Mouse (Mus musculus): Measurements from ENCODE around the gene Cemip2.

Cemip2 gene

DNA sequence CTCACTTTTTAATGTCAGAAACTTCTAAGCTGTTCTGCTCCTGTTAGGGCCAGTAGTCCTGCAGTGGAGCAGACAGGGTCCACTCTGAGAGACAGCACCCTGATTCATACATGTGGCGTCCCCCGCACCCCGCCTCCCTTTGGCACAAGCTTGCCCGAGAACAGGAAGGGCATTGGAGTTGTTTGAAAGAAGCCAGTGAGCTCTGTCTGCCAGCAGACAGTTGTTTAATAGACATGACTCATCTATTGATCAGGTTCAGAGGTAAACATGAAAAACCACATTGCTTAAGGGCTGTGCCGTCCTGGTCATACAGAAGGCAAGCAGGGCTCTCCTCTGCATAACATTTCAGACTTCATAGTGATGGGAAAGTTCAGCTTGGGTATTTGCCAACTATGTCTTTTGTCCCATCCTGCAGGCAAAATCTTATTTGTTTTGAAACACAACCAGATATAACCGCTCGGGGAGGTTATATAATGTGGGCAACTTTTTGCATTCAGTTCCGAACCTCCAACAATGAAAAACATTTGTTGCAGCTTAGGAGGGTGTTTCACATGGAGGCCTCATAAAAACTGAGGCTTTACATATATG lies 36.4 kb downstream of the Cemip2 start:
- no peak for DNase-seq (ENCODE audit: low read depth)

DNA sequence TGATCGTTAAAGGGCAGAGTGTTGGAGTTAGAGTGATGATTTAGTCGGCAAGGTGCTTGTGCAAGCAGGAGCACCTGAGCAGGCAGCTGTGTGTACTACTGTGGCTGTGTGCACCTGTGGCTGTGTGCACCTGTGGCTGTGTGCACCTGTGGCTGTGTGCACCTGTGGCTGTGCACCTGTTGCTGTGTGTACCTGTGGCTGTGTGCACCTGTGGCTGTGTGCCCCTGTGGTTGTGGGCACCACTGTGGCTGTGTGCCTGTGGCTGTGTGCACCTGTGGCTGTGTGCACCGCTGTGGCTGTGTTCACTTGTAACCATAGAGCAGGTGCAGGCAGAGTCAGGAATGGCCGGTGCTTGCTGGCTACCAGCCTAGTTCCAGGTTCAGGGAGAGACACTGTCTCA lies 38.1 kb downstream of the Cemip2 start:
- no peak for DNase-seq (ENCODE audit: low read depth)

DNA sequence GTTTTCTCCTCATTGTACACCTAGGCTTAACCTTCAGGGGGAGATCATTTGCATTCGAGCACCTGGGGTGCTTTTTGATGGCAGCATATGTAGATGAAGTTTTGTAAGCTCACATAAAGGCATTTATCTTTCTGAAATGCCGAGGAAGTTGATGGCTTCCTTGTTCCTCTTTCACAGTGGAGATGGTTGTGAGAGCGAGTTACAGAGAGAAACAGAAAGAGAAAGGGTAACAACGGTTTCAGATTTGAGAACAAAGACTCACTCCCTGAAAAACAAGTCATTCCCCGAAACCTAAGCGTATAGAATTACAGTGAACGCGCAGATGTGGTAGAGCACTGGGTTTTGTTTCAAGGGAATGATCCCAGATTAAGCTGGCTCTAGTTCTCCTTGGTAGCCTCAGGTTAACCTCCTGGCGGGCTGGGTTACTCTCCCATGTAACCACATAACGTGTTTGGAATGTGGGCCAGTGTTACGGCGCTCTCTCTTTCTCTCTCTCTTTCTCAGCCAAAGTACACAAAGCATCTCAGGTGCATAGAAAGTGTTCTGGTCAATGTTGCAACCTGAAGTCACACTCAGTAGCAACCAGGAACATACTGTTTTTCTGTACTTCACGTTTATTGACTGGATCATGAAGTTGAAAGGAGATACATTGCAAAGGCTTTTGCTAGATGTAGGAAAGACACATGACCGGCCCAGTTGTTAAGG lies 40.0 kb downstream of the Cemip2 start:
- DNase-seq (ENCODE audit: low read depth), result no peak

DNA sequence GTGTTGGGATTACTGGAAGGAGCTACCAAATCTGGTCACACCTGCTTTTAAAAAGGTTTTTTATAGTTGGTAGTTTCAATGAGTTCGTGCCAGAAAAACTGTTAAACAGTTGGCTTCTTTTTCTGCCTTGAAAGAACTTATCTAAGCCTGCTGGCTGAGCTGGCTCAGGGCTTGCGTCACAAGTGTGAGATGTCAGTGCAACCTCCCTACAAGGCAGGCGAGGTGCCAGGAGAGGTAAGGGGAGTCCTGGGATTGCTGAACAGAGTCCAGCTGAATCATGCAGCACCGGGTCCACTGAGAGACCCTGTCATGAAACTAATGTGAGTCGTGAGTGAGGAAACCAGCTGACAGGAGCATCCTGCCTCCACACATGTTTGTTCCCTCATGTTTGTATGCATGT lies 41.4 kb downstream of the Cemip2 start:
- no peak for DNase-seq (ENCODE audit: low read depth)

DNA sequence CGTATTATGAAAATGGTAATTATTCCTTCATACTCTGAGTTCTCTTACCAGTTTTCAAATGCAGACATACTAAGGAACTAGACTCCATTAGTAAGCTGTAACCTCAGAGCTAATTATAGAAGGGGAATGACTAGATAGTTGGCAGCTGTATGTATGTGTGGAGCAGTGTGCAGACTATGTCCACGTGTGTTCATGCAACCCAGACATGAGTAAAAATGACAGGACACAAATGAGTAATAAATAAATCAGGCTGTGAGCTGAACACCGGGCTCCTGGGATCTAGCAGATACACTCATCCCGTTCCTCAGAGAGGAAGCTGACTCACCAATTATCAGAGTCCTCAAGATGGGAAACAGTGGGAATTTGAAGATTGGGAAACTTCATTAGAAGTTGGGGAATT lies 42.0 kb downstream of the Cemip2 start:
- no peak for DNase-seq (ENCODE audit: low read depth)

DNA sequence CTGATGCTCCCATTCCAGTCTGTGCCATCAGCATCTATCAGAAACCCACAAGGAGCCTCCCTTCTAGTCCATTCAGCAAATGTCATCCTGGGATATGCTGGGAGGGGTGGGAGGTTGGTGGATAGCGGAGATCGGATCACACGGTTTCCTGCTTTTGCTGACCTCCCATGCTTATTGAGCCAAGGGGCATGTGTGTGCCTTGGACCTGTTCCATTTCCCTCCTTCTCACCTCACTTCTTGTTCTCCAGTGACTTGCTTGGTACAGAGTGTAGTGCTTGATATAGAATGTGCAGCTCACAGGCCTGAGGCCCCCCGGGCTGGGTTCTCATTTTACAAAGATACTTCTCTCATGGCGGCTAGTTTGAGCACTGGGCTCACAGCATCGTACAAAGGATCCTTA lies 43.7 kb downstream of the Cemip2 start:
- DNase-seq (ENCODE audit: low read depth), result no peak

DNA sequence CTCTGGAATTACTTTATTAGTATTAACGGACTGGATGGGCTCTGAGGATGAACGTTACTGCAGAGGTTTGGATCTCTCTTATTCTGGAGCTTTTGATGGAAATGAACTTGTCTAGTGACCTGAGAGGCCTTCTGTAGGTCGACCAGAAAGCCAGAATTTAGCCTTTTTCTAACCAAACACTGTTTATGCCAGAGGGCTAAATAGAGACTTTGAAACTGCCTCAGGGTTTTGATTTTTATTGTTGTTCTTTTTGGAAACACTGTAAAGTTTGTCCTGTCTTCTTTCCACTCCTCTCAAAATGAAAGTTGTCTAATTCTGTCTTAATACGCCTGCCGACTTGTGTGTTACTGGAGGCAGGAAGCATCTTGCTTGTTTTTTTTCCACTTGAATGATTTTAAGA lies 46.0 kb downstream of the Cemip2 start:
- DNase-seq (ENCODE audit: low read depth), result no peak

DNA sequence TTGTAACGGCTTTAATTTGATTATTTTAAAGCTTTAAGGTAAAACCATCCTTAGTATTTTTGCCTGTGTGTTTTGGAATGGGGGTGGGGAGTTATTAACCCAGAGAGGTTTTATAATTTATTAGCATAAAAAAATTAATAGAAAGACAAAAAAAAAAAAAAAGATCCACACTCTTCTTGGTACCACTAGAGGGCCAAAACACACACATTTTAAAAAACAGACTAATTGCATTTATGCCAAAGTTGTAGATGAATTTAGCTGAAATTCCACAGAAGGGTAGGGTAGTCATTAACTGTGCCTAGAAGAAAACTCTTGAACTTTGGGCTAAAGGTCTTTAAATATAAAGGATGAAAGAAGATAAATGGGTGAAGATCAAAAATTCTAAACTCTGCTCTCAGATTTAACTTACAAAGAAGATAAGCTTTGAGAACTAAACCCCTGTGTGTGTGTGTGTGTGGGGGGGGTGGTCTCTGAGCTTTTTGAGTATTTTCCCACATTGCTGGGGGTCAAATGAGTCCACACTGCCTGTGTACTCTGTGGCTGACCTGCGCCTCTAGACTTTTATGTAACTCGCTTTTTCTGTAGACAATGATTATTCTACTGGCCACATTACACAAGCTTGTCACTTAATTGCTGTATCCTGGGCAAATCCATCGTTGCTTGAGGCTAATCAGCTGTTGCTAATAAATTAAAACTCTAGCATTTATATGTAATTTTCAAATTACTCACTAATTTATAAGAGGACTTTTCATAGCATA lies 47.2 kb downstream of the Cemip2 start:
- DNase-seq (ENCODE audit: low read depth), result no peak

DNA sequence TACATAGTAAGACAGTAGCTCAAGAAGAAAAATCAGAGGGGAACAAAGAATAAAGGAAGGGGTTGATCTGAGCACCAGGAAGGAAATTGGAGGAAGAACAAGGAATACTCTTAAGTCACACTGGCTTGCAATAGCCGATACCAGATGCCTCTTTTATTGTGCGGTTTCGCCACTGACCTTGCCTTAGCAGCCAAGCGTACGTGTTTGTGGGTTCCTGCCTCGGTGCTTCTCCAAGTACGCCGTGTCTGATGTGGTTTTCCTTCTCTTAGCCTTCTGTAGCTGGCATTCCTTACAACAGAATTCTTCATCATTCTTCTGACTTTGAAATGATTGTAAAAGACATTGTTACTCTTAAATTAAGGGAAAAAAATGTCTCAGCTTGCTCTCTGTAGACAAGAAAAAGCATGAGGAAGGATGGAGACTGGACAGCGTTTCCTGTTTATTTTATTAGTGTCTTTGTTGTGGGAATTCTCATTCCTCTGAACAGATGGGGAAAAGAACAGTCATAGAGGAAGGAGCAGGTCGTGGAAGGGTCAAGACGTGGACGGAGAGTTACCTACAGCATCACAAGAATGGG lies 55.4 kb downstream of the Cemip2 start:
- DNase-seq (ENCODE audit: low read depth), result no peak

DNA sequence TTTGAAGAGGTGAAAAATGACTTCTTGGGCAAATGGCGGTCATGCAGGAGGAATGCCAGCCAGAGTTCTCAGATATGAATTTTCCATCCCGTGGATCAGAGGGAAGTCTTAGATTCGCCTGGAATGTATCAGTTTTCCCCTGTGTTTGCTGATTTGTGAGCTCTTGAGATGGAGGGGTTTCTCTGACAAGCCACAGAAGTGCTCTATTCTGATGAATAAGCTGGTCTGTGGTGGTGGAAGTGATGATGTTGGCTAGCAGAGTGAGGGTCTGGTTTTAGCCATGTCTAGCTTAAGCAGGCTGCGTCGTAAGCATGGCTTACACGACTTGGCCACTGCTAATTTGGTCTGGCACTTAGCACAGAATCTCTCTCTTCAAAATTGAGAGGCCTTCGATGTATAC lies 56.8 kb downstream of the Cemip2 start:
- DNase-seq (ENCODE audit: low read depth), result no peak

DNA sequence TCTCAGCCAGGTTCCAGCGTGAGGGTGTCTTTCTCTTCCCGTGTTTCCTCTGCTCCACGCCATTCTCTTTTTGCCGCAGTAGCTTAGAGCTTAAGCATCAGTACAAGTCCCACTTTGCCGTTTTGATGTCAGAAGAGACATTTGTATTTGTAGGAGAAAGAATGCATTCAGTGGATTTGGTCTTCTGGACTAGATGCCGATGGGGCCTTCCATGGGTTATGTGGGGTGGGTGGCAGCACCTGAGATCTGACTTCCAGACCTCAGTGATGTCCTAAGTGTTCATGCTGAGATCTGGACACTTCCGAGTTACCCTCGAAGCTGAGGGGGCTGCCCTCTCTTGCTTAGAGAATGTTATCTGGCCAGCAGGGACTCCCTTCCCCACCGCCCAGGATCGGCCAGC lies 72.6 kb downstream of the Cemip2 start:
- no peak for DNase-seq (ENCODE audit: low read depth)

DNA sequence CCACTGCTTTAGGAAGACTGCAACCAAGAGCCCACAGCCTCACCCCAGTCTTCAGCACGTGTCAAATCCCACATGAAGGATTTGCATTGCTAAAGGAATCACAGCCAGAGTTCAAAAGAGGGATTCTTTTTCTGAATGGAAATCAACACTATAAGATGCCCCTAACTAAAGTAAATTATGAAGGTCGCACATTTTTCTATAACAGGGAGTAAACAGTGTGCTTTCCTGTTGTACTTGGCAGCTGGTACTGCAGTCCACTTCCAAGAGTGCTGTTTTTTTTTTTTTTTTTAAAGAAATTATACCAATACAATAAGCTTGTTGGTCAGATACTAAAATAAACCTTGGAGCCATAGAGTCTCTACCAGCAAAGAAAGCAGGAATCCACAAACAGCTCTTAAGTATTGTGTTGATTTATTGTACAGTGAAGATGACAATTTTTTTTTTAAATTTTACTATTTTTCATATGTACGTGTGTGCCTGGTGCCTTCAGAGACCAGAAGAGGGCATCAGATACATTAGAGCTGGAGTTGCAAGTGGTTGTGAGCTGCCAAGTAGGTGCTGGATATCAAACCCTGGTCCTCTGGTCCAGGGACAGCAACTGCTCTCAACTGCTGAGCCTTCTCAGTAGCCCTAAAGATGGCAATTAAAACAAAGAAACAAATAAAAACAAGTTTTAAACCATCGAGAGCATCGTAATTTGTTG lies 76.5 kb downstream of the Cemip2 start:
- DNase-seq (ENCODE audit: low read depth), result no peak

DNA sequence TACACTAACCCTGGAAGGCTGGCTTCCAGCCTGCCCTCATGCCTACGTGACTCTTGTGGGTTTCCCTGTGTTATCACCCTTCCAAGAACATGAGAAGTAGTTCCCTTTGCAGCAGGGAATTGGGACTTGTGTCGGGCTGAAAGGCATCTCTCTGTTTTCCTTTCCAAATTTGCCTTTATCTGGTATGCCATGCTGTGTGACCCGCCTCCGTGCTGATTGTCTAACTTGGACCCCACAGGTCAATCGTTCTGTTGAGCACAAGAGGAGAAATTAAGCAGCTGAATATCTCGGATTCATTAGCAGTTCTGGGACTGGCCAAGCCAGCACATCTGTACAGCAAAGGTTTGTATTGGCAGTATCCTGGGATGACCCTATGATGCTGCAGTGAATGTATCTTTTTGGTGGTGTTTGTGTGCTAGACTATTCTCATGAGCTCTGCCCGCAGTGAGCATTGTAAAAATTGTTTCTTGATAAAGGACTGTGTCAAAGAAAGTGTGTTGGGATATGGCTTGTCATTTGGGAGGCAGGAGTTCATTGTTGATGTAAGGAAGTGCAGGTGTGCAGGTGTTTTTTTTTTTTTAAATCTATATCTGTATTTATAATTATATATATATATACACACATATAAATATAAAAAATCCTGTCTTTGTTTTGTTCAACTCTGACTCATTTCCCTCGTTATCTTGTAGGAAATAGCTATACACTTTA lies 77.4 kb downstream of the Cemip2 start:
- DNase-seq (ENCODE audit: low read depth), result no peak

DNA sequence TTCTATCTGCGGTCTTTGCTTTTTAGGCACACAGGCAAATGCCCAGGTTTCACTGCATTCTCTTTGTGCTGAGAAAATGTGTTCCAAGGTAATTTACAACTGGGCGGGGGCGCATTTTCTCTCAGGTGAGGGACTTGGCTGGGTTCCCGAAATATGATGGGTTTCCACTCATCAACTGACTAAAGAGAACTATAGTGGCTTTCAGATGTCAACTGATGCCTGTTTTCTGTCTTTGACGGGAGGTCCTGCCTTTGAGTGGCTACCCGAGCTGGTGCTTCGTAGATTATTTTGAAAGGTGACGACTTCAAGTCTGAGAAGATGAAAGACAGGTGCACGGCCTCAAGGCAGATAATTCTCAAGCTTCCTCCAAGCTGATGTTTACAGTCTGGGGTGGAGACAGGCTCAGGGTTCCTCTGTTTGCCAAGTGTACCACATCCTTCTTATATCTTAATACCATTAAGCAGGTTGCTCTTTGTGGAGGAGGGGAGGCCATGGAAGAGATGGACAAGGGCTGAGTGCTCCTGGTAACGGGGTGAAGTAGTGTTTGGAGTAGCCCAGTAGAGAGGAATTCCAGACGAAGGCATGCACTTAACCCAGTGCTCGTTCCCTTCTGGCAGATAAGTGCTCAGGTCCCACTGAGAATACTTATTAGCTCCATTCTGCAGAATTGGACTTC lies 80.8 kb downstream of the Cemip2 start:
- DNase-seq (ENCODE audit: low read depth), result no peak

DNA sequence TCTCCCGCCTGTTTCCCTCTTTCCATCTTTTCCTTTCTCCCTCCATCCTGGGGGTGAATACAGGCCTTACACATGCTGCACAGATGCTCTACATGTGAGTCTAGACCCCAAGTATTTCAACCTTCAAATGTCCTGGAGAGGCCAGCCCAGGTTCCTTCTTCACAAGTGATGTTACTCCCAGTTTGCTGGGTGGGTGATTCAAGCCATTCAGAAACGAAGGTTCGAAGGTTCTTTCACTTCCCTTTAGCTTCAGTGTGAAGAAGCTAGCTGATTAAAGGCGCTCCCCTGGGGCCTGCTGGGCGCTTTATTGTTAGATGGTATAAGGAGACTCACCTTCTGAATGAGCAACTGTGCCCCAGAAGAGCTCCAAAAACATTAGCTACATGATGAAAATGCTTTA lies 82.0 kb downstream of the Cemip2 start:
- no peak for DNase-seq (ENCODE audit: low read depth)

DNA sequence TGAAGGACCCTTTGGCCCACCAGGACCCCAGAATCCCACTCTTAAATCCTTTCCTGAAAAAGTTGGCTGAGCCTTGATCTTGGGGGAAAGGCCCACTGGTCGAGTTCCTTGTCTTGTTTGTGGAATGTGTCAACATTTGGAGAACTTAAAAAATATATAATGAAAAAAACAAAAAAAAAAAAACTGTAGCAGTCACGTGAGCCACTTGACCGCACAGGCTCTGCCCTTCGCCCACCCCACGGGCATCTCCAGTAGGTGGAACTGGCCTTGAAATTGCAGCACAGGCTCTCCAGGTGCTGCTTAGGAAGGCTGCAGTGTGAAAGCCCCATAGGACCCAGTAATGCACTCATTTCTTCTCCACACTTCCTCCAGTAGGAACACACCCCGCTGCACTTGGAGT lies 82.8 kb downstream of the Cemip2 start:
- no peak for DNase-seq (ENCODE audit: low read depth)

DNA sequence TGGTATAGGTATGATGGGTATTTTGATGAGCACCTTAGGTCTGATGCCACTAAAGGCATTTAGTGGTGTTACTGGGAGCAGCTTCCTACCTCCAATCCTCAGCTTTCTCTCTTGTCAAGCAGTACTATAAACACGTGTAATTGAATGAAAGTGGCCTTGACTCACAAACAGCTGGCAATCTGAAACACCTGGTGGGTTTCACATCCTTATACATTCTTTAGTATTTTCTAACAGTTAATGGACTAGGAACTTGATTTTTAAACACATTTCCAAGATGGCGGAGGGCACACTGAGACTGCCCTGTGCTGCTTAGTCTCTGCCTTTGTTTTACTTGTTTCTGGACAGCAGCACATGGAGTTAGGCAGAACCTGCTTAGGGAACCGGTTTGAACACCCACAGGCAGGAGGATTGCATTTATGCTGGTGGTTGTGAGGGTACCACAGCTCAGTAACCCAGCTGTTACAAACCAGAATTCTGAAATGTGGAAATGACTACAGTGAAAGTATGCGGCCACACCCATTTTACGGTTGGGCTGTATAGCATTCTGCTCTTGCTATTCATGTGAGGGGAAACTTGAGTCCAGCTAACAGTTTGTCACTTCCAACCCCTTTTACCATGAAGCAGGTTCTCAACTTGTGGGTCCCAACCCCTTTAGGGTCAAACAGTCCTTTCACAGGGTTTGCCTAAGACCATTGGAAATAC lies 84.3 kb downstream of the Cemip2 start:
- DNase-seq (ENCODE audit: low read depth), result no peak

DNA sequence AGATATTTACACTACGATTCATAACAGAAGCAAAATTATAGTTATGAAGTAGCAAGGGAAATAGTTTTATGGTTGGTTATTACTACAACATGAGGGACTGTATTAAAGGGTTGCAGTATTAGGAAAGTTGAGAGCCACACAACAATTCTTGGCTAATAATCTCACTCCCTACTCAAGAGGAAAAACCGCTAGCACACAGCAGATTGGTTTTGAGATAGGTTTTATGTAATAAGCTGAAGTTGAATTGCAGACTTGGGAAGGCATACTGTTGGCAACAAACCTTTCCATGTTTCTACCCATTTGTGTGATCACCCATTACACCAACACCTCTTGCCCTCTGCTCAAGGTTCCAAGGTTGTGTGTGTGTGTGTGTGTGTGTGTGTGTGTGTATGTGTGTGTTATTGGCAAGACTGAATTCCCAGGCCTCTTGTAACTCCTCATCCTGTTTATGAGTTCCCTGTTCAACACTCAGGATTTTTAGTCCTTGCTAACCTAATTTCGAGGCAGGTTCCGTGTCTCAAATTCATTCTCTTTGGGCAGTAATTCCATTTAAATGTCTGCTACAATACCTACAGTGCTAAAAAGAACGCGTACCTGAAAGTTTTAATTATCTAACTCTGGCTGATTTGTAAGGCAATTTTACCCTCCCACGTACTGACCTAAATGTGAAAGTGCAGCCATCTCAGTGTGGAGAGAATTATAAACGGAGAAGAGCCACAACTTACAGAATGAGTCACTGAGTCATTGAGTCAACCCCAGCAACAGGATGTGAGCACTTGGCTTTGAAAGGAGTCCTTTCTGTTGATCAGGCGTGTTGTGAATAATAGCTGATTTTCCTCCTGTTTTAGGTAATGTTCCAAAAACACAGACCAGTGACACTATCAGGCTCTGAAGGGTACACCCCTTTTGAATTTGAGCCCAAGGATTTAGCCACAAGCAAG lies 85.1 kb downstream of the Cemip2 start:
- DNase-seq (ENCODE audit: low read depth), result peak; percentile 15

DNA sequence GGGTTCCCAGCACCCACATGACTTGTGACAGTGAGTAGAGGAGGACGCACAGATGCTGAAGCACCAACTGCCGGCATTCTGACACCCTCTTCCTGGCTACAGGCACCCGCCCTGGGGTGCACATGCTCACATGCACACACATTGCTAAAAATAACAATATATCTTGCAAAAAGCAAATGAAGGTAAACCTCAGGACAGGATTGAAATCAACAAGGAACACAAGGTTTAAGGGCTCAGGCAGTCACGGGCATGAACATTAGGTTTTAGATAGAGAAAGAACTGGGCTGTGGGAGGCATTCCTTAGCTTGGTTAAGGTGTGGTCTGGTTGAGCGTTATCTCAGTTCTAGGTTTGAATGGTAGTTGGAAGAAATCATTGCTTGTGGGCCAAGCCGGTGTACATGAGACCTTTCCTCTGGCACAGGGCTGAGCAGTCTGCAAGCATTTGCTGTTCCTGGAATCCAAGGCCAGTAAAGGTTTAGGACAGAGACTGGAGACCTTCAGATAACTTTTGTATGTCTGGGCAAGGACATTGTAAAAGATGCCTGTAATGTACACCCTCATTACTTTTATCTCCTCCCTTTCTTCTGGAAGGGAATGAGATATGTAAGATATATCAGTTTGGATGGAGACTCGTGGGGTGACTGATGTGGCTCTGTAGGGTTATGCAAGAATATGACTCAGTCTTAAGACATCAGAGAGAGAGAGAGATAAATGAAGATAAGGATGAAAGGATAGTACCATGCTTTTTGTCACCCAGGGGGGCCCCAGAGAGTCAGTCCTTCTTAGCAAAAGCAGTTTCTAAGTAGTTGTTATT lies 87.3 kb downstream of the Cemip2 start:
- DNase-seq (ENCODE audit: low read depth), result no peak

All from naive thymus-derived CD4-positive, alpha-beta T cell, adult 2 months (primary cell).